Mouse (Mus musculus) olfactory bulb, adult 2 months (tissue): ENCODE measurements around the gene Ociad2.

ENCODE experiments used
- CTCF ChIP-seq: fragments of 200-500 bp; IDR thresholded peaks from 2 replicates; pipeline ENCODE4 v1.5.1; 2012; ENCODE audit warnings: low read depth, mild to moderate bottlenecking, low read length, moderate library complexity; ENCODE audit not compliant: insufficient read depth
- POLR2A ChIP-seq: fragments of 200-500 bp; IDR thresholded peaks from 2 replicates; pipeline ENCODE4 v1.6.1; 2012; ENCODE audit warnings: mild to moderate bottlenecking, low read depth, low read length, moderate library complexity; ENCODE audit not compliant: insufficient read depth

DNA sequence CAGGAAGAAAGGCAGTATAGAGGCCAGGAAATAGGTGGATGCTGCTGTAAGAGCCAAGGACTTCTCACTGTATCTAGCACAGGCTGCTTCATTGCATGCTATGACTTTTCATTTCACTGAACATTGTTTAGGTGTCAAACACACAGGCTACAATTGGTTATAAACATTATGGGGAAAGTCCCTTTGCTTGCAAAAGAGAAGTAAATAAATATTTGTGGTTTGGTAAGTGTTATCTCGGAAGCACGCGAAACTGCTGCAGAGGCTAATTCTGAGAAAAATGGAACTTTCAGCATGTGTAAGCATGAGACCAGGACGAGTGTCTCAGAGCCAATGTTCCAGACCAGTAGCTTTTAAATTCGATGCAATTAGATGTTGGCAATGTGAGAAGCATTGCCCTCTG, 54.2 kb downstream of the Ociad2 start:
- TF ChIP-seq CTCF (no peak), POLR2A (no peak)
